29 mouse cellular contexts compared by ENCODE assay signal in genomic region chr8:11789168-11789567, GRCm38 (mm10). TPM values are rescaled to one million over a fixed set of nuclear protein-coding genes. Genes with fewer than 3 reads are reported as not detected.
"Had no signal": no experiment of that assay in that cellular context is flagged by ENCODE, and none has a peak within 500 bp of the region (broad histone marks: within the 10 kb centered on the region; RNA-seq: fewer than 3 reads in every experiment).

No protein-coding gene starts in this region.

- DNase-seq: kidney, adult 2 months; kidney, postnatal 25 days; layer of hippocampus, postnatal 36 days; left cerebral cortex, postnatal 4 days; liver, embryonic 13.5 days; lung, adult 2 months; lung, postnatal 14 days; right cerebral cortex, adult 18-20 months; right cerebral cortex, postnatal 14 days; right cerebral cortex, postnatal 4 days; thymus, postnatal 25 days had no signal

- H3K9ac ChIP-seq: liver, embryonic 13.5 days; midbrain, embryonic 12.5 days; midbrain, embryonic 15.5 days; neural tube, embryonic 12.5 days; neural tube, embryonic 15.5 days had no signal

- H3K4me3 ChIP-seq: layer of hippocampus, adult 2 months; left cerebral cortex, adult 2 months; liver, embryonic 13.5 days; midbrain, embryonic 12.5 days; midbrain, embryonic 15.5 days; neural tube, embryonic 12.5 days; neural tube, embryonic 15.5 days had no signal

- H3K4me2 ChIP-seq: liver, embryonic 13.5 days; midbrain, embryonic 12.5 days; midbrain, embryonic 15.5 days; neural tube, embryonic 12.5 days; neural tube, embryonic 15.5 days had no signal

- H3K27me3 ChIP-seq: liver, embryonic 13.5 days; midbrain, embryonic 12.5 days; midbrain, embryonic 15.5 days; neural tube, embryonic 12.5 days; neural tube, embryonic 15.5 days had no signal

- H3K4me1 ChIP-seq: midbrain, embryonic 12.5 days; midbrain, embryonic 15.5 days; neural tube, embryonic 12.5 days; neural tube, embryonic 15.5 days had no signal

- ATAC-seq: intestine, postnatal 0 days; midbrain, embryonic 15.5 days had no signal

- H3K9me3 ChIP-seq: liver, embryonic 13.5 days; midbrain, embryonic 12.5 days; midbrain, embryonic 15.5 days; neural tube, embryonic 12.5 days; neural tube, embryonic 15.5 days had no signal

- H3K27ac ChIP-seq: kidney, postnatal 0 days; layer of hippocampus, adult 2 months; left cerebral cortex, adult 2 months; liver, embryonic 13.5 days; macrophage; midbrain, embryonic 12.5 days; midbrain, embryonic 15.5 days; neural tube, embryonic 12.5 days; neural tube, embryonic 15.5 days; stomach, postnatal 0 days had no signal

RNA-seq across cellular contexts. Expression of gene Tex29, which starts 51.1 kb away (rescaled TPM):
- total RNA-seq: left cerebral cortex, postnatal 4 days; liver, adult 2 months; megakaryocyte, adult 5-6 weeks had no signal
- polyA plus RNA-seq: kidney, adult 2 months; kidney, embryonic 14.5 days; large intestine, adult 2 months; liver, adult 2 months; liver, embryonic 13.5 days; liver, embryonic 16.5 days; lung, adult 2 months; lung, embryonic 16.5 days; macrophage; stomach, embryonic 14.5 days; stomach, postnatal 0 days; thymus, postnatal 0 days had no signal
